Mouse (Mus musculus) forebrain, postnatal 0 days (tissue): ENCODE measurements around the gene Gm28230. TPM values are rescaled to one million over a fixed set of nuclear protein-coding genes. Genes with fewer than 3 reads are reported as not detected.
A peak's percentile ranks its signal among the peaks of the same experiment; 100 is the strongest.

Source experiments
- ATAC-seq: fragments of 200-750 bp; cut with Nextera tagmentation; 2 replicates; pipeline ENCODE4 v1.8.0; 2017; ENCODE audit warnings: mild to moderate bottlenecking, moderate library complexity
- DNase-seq: peaks from one replicate; pipeline ENCODE4 v3.0.0-alpha.2; 2015
- H3K27ac ChIP-seq: fragments of 300-500 bp; sonication (generic); 2 replicates; pipeline ENCODE4 v1.5.1; 2014; ENCODE audit warnings: low read depth, mild to moderate bottlenecking, antibody characterized with exemption, low read length, moderate library complexity, mixed read lengths
- H3K27me3 ChIP-seq: fragments of 300-500 bp; sonication (generic); 2 replicates; pipeline ENCODE4 v1.6.1; 2014; ENCODE audit warnings: mild to moderate bottlenecking, low read length, mixed read lengths; ENCODE audit not compliant: insufficient read depth
- H3K36me3 ChIP-seq: fragments of 300-500 bp; sonication (generic); 2 replicates; pipeline ENCODE4 v1.6.1; 2014; ENCODE audit warnings: mild to moderate bottlenecking, moderate library complexity; ENCODE audit not compliant: insufficient read depth
- H3K4me1 ChIP-seq: fragments of 300-500 bp; sonication (generic); 2 replicates; pipeline ENCODE4 v1.6.1; 2014; ENCODE audit warnings: antibody characterized with exemption; ENCODE audit not compliant: insufficient read depth
- H3K4me2 ChIP-seq: fragments of 300-500 bp; sonication (generic); 2 replicates; pipeline ENCODE4 v1.6.1; 2014; ENCODE audit warnings: low read depth, mild to moderate bottlenecking, moderate library complexity
- H3K4me3 ChIP-seq: fragments of 300-500 bp; sonication (generic); 2 replicates; pipeline ENCODE4 v1.5.1; 2014; ENCODE audit warnings: low read depth, low read length, mixed read lengths
- H3K9ac ChIP-seq: fragments of 300-500 bp; sonication (generic); 2 replicates; pipeline ENCODE4 v1.6.1; 2014; ENCODE audit warnings: mild to moderate bottlenecking
- H3K9me3 ChIP-seq: fragments of 300-500 bp; sonication (generic); 2 replicates; pipeline ENCODE4 v1.6.1; 2016; ENCODE audit warnings: low read length
- CTCF ChIP-seq: sonication (generic); IDR thresholded peaks from 2 replicates; pipeline ENCODE4 v1.5.1; 2016; ENCODE audit warnings: antibody characterized with exemption, control low read depth, low read depth
- WGBS: fragments of 180-500 bp; shearing (Covaris S2); extraction: QIAGEN DNeasy Blood & Tissue Kit; methylation state at CpG from one replicate; pipeline ENCODE4 v1.1.7; 2014; 5-methylcytosine and 5-hydroxymethylcytosine counted together
- polyA plus RNA-seq: library from polyadenylated mRNA; unstranded; fragments of >200 nt; fragmentation: Nextera tagmentation; extraction: Ambion mirVana; gene quantifications from 2 replicates; pipeline ENCODE4 v1.2.1, GENCODE M21; 2015
- total RNA-seq: library from RNA; depleted of rRNA; stranded (reverse); fragments of >200 nt; gene quantifications from 2 replicates; pipeline ENCODE4 v1.2.3, GENCODE M21; 2014

The Gm28230 gene
- total and polyA plus RNA-seq, 2 experiments from 2014 or later = not detected

DNA sequence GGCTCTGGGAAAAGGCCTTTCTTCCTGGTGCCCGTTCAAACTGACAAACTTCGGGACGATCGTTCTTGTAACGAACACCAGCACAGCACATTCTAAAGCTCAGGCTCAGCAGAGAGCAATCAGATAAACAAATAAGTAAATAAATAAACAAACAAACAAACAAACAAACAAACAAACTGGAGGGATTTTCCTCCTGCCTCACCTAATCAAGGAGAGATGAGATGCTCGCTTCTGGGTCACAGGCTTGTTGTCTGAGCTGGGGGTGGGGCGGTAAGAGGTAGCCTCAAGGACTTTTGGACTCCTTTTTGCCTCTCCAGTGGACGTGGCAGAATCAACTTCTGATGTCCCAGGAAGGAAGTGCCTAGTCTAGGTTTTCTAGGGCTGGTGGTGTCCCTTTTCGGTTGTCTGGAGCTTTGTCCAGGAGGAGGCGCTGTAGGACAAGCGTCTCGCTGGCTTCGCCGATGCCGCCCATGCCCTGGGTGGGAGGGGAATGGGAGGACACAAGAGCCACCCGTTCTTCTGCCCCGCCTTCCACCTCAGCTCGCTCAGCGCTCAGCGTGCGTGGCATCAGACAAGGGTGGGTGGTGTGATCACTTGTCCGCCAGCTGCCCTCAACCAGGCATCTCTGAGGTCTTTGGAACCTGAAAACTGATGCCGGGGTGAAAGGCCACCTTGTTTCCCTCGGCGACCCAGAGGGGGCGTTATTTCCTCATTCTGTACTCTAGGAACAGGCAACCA lies 10.9 kb upstream of the Gm28230 start:
- WGBS = 2% methylated on average over 26 of the region's 26 CpGs
- no peaks in the 10 kb centered on the region for H3K9me3 ChIP-seq
- no peaks in the 10 kb centered on the region for H3K4me1 ChIP-seq
- H3K27me3 ChIP-seq = peaks cover 89% of the 10 kb centered on the region
- peak; percentile 73 for ATAC-seq
- DNase-seq = peak; percentile 87
- peak; percentile 92 for TF ChIP-seq CTCF
- H3K27ac ChIP-seq = no peak overlapping the region
- peak overlapping the region; percentile 17; the same call in 1 of the 2 replicates for H3K4me2 ChIP-seq
- peak overlapping the region; percentile 8; the same call in 1 of the 2 replicates for H3K4me3 ChIP-seq
- H3K36me3 ChIP-seq = no peaks in the 10 kb centered on the region
- H3K9ac ChIP-seq = no peak overlapping the region

DNA sequence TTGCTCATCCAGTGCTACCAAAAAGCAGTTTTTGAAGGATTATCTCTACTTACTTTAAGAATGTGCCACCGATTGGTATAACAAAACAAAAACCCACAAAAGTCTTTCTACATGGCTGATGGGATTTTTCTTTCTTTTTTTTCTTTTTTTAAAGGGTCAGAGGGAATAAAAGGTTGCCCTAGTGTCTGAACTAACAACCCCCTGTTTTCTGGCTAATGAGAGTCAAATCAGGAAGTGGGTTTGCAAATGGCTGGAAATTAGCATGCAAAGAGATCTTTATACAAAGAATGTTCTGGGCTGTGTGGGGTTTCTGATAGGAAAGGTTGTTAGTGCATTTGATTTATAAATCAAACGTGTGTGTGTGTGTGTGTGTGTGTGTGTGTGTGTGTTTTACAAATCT lies 6.1 kb upstream of the Gm28230 start:
- DNase-seq = no peak
- no peak overlapping the region for H3K4me2 ChIP-seq

DNA sequence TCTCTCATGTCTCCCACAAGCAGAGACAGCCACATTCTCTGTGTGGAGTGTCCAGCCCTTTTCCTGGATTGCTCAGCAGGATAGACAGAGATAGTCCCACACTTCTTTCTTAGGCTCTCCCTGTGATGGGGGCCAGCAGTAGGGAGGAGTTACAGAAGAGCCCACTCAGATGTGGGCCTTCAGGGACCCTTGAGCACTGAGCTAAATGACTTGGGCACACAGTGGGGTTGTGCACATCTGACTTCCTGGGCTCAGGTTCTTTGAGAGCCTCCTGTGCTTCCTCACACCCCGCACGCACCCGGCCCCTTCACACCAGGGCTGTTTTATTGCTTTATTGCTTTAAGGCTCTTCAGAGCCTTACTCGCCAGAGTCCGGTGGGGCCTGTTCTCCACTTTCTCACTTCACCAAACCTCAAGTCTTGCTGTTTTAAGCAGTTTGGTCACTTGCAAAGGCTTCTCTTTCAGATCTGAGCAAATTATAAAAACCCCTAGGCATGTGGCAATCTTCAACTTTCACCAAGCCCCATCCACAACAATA lies 5.5 kb upstream of the Gm28230 start:
- Histone ChIP-seq H3K4me1 (no peaks in the 10 kb centered on the region), H3K36me3 (no peaks in the 10 kb centered on the region), H3K9ac (no peak overlapping the region), H3K27ac (no peak overlapping the region), H3K27me3 (peaks cover 100% of the 10 kb centered on the region), H3K4me3 (no peak overlapping the region), H3K9me3 (no peaks in the 10 kb centered on the region), H3K4me2 (no peak overlapping the region)
- no peak for TF ChIP-seq CTCF
- 6% methylated on average over 5 of the region's 5 CpGs for WGBS
- no peak for DNase-seq
- no peak for ATAC-seq

More for the DNA sequence above, 6.1 kb upstream of the Gm28230 start:
- Histone ChIP-seq H3K36me3 (no peaks in the 10 kb centered on the region), H3K9ac (no peak overlapping the region), H3K9me3 (no peaks in the 10 kb centered on the region), H3K4me1 (no peaks in the 10 kb centered on the region), H3K4me3 (no peak overlapping the region), H3K27me3 (peaks cover 100% of the 10 kb centered on the region), H3K27ac (no peak overlapping the region)
- 4% methylated on average over 2 of the region's 2 CpGs for WGBS
- no peak for ATAC-seq
- TF ChIP-seq CTCF = no peak

DNA sequence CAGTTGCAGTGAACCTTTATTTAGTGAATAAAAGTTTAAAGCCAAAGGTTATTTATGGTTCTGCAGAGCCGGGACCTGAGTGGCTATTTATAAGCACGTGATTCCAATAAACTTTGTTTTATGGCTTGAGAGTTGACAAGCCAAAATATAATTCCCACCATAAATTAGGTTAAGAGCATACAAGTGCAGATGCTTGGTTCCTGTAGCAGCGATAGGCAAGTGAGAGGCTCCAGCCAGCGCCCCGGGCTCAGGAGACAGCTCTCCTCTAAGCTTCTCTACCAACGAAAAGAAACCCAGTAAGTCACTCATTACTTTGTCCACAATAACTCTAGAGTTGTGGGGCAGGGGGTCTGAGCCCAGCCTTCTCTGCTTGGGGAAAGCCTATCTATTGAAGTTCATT lies 4.6 kb upstream of the Gm28230 start:
- Histone ChIP-seq H3K27ac (no peak overlapping the region), H3K9ac (no peak overlapping the region), H3K4me3 (no peak overlapping the region), H3K4me2 (no peak overlapping the region), H3K27me3 (peaks cover 100% of the 10 kb centered on the region), H3K9me3 (no peaks in the 10 kb centered on the region), H3K36me3 (no peaks in the 10 kb centered on the region), H3K4me1 (no peaks in the 10 kb centered on the region)
- 4% methylated on average over 6 of the region's 6 CpGs for WGBS
- ATAC-seq = no peak
- no peak for TF ChIP-seq CTCF
- no peak for DNase-seq

DNA sequence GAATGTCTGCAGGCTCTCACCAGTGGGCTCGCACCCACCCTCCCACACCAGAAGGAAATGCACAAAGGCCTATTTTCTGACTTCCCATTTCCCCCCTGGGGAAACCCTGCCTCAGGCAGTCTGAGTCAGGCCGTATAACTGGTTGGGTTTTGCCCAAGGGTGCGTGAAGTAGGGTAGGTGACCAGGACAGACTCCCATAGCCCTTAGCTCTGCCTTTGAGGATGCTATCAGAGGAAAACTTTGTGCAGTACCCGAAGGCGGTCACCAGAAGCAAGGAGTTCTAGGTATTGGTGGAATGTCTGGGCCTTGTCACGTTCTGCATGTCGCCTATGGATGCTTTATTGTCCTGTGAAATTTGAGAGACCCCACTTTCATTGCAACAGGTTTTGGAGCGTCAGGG lies 3.6 kb upstream of the Gm28230 start:
- Histone ChIP-seq H3K4me2 (no peak overlapping the region), H3K27ac (no peak overlapping the region), H3K4me3 (no peak overlapping the region), H3K9ac (no peak overlapping the region), H3K4me1 (no peaks in the 10 kb centered on the region), H3K27me3 (peaks cover 100% of the 10 kb centered on the region), H3K9me3 (no peaks in the 10 kb centered on the region), H3K36me3 (no peaks in the 10 kb centered on the region)
- no peak for ATAC-seq
- no peak for TF ChIP-seq CTCF
- DNase-seq = no peak
- 4% methylated on average over 8 of the region's 8 CpGs for WGBS

DNA sequence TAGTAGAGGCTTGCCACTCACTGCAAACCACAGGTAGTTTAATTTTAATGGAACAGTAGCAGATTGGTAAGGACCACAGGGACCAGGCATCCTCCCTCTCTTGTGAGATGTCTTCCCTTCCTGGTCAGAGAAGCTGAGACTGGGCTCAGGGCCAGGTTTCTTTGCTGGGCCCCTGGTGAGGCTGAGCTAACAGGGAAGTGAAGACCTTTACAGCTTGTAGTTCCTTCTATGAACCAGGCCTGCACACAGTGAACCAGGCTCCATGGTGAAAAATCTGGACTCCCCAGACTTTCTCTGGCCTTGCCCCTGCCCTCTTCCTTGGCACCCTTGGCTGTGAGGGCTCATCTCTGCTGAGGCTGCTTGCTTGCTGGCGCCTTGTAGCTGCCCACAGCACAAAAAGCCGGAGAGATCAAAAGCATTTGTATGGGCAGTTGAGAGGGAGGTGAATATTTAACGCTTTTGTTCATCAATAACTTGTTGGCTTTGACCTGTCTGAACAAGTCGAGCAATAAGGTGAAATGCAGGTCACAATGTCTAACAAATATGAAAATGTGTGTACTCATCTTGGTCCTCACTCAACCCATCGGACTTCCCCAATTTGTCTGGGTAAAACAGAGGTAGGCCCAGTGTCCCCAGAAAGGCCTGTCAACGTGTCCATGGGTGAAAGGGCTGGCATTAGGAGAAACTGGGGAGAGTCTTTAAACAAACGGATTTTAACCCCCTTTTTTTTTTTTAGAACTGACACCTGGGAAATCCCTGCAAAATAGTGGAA lies 2.1 kb upstream of the Gm28230 start:
- Histone ChIP-seq H3K4me1 (no peaks in the 10 kb centered on the region), H3K36me3 (no peaks in the 10 kb centered on the region), H3K4me3 (no peak overlapping the region), H3K9ac (no peak overlapping the region), H3K27ac (no peak overlapping the region), H3K9me3 (no peaks in the 10 kb centered on the region), H3K27me3 (peaks cover 100% of the 10 kb centered on the region), H3K4me2 (no peak overlapping the region)
- no peak for DNase-seq
- WGBS = 7% methylated on average over 7 of the region's 7 CpGs
- ATAC-seq = no peak
- no peak for TF ChIP-seq CTCF

DNA sequence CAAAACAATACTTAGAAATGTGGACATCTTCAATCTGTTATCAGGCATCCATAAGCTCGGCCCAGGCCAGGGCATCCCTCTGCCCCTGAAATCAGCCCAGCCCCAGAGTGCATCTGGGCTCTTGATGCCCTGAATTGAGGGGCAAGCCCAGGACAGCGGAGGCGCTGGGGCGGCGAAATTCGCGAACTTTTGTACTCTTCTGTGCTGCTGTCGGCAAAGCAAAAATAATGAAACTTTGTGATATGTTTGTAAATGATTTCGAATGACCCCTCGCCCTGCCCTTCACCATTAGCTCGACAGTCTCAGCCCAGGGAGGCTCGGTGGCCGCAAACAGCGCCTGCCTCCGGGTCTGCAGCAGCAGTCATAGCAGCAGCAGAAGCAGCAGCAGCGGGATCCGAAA lies 1.4 kb upstream of the Gm28230 start:
- 1% methylated on average over 17 of the region's 17 CpGs for WGBS
- Histone ChIP-seq H3K4me1 (no peaks in the 10 kb centered on the region), H3K4me2 (no peak overlapping the region), H3K9me3 (no peaks in the 10 kb centered on the region), H3K27ac (no peak overlapping the region), H3K9ac (no peak overlapping the region), H3K27me3 (peaks cover 98% of the 10 kb centered on the region), H3K36me3 (no peaks in the 10 kb centered on the region), H3K4me3 (no peak overlapping the region)
- ATAC-seq (no peak), DNase-seq (no peak)
- no peak for TF ChIP-seq CTCF
